Mouse (Mus musculus) cerebellum, adult 8-10 months (tissue): Measurements from ENCODE around the gene Crtac1.
A peak's percentile ranks its signal among the peaks of the same experiment; 100 is the strongest.

ENCODE experiments used
- DNase-seq: peaks from one replicate; pipeline ENCODE4 v3.0.0; 2022

The Crtac1 gene

DNA sequence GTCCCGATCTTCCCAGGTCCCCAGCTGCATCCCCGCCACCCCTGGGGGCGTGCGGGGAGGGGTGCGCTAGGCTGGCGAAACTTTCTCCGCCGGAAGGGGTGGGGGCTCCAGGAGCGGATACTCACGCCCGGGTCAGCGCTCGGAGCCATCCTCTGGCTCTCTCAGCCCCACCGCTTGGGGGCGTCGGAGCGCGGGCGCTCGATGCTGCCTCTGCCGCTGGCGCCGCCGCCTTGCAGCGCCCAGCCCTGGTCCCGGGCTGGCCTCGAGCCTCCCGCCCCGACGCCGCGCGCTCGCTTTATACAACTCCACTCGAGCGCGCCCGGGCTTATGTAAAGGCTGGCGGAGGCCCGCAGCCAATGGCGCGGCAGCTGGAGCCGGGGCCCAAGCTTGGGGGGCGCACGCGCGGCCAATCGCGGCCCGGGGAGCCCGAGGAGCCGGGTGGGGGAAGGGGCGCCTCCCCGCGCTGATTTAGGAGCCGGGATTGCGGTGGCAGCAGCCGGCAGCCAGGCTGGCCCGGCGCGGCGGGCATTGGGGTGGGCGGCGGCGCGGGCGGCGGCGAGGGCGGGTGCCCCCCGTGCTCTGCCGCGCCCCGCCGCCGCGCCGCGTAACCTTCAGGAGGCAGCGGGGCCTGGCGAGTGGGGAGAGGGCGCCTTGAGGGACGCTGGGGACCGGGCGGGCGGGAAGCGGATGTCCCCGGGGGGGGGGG is at the start of gene Crtac1:
Gene Crtac1 (minus strand): TSS at position 299 of the 706 bp plus-strand sequence.
- peak; percentile 18 for DNase-seq

- DNase-seq, result no peak
These were observed 46.7 kb upstream of the Crtac1 start for GRCm38 (mm10) chr19:42478303-42478702.

GRCm38 (mm10) chr19:42477769-42478168 is 46.2 kb upstream of the Crtac1 start:
- DNase-seq, result no peak

DNA sequence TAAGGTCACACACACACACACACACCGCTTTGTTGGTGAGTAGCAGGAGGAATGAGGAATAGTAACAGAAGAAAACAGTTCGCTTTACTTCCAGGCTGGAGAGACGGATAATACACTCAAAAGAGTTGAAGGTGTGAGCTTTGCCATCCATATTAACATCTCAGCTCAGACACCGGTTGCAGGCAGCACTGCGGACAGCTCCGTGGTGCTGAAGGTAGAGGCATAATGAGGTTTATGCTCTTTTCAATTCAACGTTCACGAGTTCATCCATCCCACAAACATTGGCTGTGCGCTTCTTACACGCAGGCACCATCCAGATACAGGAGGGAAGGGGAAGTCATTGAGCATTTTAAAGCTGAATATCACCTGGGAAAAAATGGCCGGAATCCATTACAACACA is 41.2 kb upstream of the Crtac1 start:
- no peak for DNase-seq

GRCm38 (mm10) chr19:42471571-42471970 is 40.0 kb upstream of the Crtac1 start:
- no peak for DNase-seq

DNA sequence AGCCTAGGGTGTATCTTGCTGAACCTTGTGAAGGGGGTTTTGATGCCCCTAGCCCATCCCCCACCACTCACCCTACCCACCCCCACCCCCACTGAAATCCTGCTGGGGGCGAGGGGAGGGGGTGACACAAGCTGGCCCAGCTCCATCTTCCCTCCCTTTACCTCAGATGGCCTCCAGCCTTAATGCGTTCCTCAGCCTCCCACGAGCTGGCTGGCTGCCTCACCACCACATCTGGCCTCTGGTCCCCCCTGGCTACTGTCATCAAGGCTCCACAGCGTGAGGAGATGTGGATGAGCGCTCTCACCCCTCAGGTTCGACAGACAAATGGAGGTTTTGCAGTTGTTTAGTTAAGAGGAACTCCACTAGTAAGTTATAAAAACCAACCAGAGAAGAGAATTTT is 30.3 kb upstream of the Crtac1 start:
- no peak for DNase-seq

DNA sequence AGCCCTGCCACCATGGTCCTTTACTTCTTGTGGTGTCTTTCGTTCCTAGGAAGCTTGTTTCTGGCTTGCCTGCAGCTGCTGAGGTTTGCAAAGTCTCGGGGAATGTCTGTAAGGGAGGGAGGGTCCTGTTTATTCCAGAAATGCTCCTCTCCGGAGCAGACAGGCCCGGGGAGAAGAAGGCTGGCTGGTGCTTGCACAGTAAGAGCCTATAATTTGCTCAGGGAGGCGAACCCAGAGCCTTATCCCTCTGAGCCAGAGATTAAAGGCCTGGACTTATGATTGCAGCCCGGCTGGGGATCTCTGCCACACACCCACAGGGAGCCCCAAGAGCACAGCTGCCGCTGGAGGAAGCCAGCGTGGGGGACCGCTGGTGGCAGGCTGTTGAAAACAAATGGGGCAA is 29.8 kb upstream of the Crtac1 start:
- DNase-seq, result no peak

- DNase-seq, result no peak
These were observed 27.9 kb upstream of the Crtac1 start for GRCm38 (mm10) chr19:42459512-42459911.

DNA sequence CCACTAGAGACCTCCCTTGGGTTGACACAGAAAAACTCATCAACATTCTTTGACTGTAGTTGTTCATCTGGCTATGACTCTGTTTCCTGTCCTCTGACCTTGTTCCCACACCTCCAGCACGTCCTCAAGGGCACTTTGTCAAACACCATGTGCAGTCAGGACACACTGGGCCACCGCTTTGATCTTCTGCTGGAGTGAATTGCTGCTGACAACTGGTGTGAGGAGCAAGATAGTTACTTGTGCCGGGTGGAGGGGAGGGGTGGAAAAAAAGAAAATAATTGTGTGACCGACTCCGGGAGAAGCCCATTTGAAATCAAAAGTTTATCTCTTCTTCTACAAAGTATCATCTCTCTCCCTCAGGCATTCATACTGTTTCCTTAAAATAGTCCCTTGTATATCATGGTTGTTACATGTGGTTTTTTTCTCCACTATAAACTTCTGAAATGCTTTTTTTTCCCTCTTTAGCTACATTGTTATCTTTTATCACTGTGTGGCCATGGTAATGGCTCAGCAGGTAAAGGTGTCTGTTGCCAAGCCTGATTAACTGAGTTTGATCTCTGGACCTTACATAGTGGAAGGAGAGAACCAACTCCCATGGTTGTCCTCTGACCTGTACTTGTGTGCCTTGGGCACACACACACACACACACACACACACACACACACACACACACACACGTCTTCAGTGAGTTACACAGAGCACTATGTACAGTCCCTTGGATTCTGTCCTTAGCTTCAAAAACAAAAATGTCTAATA is 23.1 kb upstream of the Crtac1 start:
- DNase-seq, result no peak

- no peak for DNase-seq
These were observed 22.4 kb upstream of the Crtac1 start for GRCm38 (mm10) chr19:42454006-42454405.

GRCm38 (mm10) chr19:42452539-42452938 is 21.0 kb upstream of the Crtac1 start:
- DNase-seq, result no peak

- no peak for DNase-seq
These were observed 17.0 kb upstream of the Crtac1 start for GRCm38 (mm10) chr19:42448539-42448938.

DNA sequence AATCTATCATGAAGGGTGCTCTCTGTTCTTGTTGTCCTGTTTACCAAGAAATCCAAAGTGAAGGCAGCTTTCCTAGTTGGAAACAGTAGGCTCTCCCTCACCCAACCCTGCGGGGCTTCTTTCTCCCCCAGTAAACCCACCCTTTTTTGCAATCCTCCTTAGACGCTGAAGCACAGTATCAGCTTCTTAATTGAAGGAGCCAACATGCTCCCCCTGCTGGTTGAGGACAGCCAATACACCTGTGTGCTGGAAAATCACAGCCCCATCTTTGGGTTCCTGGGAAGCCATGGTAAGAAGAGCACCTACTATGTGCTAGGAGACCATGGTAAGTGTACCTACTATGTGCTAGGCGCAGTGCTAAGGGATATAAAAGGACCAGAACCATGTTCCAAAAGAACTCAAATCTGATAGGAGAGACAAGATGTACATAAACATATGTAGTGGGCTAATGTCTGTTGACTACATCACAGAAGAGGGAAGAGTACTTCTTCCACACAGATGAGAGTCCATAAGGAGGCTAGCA is 12.4 kb upstream of the Crtac1 start:
- DNase-seq, result peak; percentile 38

DNA sequence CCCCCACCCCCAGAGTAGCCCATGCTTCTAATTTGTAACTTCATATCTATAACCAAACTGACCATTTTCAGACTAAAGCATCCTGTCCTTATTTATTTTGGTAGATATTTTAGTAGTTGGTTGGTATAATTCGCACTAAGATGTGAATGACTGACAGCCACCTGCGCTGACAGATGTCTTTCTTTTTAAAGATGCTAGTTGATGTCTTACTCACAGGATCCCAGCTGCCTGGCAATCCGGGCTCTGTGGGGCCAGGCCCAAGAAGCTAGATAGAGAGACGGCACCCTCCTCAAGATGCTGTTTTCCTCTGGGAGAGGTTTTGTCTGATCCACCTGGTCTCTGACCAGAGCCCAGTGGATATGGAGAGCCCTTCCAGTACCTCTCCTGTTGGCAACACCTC is 11.7 kb upstream of the Crtac1 start:
- no peak for DNase-seq

DNA sequence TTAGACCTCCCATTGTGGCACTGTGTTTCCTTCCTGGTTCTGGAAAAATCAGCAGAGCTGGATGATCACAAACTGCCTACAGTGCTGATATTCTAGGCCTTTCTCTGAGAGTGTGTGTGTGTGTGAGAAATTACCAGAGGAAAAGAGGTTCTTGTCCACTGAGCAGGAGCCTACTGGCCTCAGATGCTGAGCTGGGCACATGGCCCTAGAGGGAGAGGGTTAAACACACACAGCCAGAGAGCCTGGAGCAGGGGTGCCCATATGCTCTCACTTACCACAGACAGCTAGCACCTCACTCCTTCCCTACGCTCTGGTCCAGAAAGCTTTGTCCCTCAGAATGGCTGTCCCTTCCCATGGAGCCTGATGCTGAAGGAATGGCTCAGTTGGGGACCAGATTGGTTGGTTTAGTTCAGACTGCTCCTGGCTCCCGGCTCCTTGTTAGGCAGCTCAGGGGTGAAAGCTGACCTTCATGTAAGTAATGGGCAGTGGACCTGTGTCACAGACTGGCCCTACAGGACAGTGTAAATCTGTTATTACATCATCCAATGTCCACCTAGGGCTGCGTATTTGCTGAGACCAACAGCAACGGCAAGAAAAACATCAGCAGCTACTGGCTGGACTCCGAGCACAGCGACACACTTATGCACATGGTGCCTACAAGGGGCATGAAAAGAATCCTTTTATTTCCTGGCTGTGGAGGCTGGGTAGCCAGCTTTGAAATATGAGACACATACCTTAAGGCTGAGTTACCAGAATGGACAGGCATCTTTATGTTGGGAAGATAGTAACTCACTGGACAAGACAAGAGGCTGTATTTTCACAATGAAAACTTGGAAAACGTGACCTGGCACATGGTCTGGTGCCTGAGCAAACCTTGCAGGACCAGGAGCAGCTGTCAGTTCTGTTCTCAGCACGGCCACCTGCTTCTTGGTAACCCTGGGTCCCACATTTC is 10.9 kb upstream of the Crtac1 start:
- no peak for DNase-seq

GRCm38 (mm10) chr19:42440089-42440488 is 8.5 kb upstream of the Crtac1 start:
- DNase-seq, result no peak

GRCm38 (mm10) chr19:42439353-42439752 is 7.8 kb upstream of the Crtac1 start:
- DNase-seq, result no peak

GRCm38 (mm10) chr19:42435621-42436020 is 4.0 kb upstream of the Crtac1 start:
- DNase-seq, result no peak

GRCm38 (mm10) chr19:42432761-42433160 is 1.2 kb upstream of the Crtac1 start:
- DNase-seq, result no peak

- peak; percentile 30 for DNase-seq
These were observed 608 bp upstream of the Crtac1 start for GRCm38 (mm10) chr19:42432191-42432590.

- DNase-seq, result no peak
These were observed 602 bp downstream of the Crtac1 start for GRCm38 (mm10) chr19:42430981-42431380.

- peak; percentile 42 for DNase-seq
These were observed 2.2 kb downstream of the Crtac1 start for GRCm38 (mm10) chr19:42429410-42429809.

GRCm38 (mm10) chr19:42425208-42425607 is 6.4 kb downstream of the Crtac1 start:
- no peak for DNase-seq
